Comparison of ENCODE assay signal across 8 mouse cellular contexts in genomic region chr4:59330961-59331604, GRCm38 (mm10).
DNase-seq lines count a peak whose midpoint lies in the region; ATAC-seq and TF ChIP-seq lines count a peak whose summit lies in the region.

No protein-coding gene starts in this region.

- no peak overlapping the region for H3K4me2 ChIP-seq in midbrain, embryonic 14.5 days (ENCODE audit: low read length)
- H3K4me2 ChIP-seq in intestine, postnatal 0 days (replicated peaks; ENCODE audit: low read depth) = no peak overlapping the region
- no peak overlapping the region for H3K4me2 ChIP-seq in stomach, postnatal 0 days (replicated peaks; ENCODE audit: low read depth)

- H3K9ac ChIP-seq in midbrain, embryonic 14.5 days (replicated peaks; ENCODE audit: low read length) = no peak overlapping the region
- H3K9ac ChIP-seq in intestine, postnatal 0 days (ENCODE audit: low read depth, low read length) = no peak overlapping the region
- no peak overlapping the region for H3K9ac ChIP-seq in stomach, postnatal 0 days (ENCODE audit: low read length)

- H3K36me3 ChIP-seq in midbrain, embryonic 10.5 days = no peaks in the 10 kb centered on the region
- H3K36me3 ChIP-seq in midbrain, embryonic 14.5 days (ENCODE audit: control insufficient read depth, insufficient read depth, low read length) = no peaks in the 10 kb centered on the region
- H3K36me3 ChIP-seq in intestine, postnatal 0 days (ENCODE audit: control insufficient read depth, insufficient read depth) = no peaks in the 10 kb centered on the region
- H3K36me3 ChIP-seq in stomach, postnatal 0 days (ENCODE audit: control insufficient read depth, insufficient read depth, low read length) = no peaks in the 10 kb centered on the region
- no peaks in the 10 kb centered on the region for H3K36me3 ChIP-seq in hindbrain, embryonic 10.5 days

- peak overlapping the region; percentile 86 for H3K27ac ChIP-seq in gastrocnemius, adult 2 months
- 0 out of 2 replicates have a peak overlapping the region, but pooled peaks have one; percentile 46 for H3K27ac ChIP-seq in midbrain, embryonic 10.5 days (replicated peaks)
- H3K27ac ChIP-seq in midbrain, embryonic 14.5 days (replicated peaks; ENCODE audit: low read depth, low read length) = no peak overlapping the region
- peak overlapping the region; percentile 81 for H3K27ac ChIP-seq in intestine, postnatal 0 days (ENCODE audit: low read depth, low read length)
- H3K27ac ChIP-seq in stomach, postnatal 0 days (replicated peaks) = peak overlapping the region; percentile 96
- H3K27ac ChIP-seq in hindbrain, embryonic 10.5 days = no peak overlapping the region

- H3K4me1 ChIP-seq in midbrain, embryonic 10.5 days = peaks cover 19% of the 10 kb centered on the region
- no peaks in the 10 kb centered on the region for H3K4me1 ChIP-seq in midbrain, embryonic 14.5 days (ENCODE audit: control insufficient read depth, insufficient read depth, low read length)
- 0 out of 2 replicates have a peak, but pooled peaks cover 2% of the 10 kb centered on the region for H3K4me1 ChIP-seq in intestine, postnatal 0 days (replicated peaks; ENCODE audit: control insufficient read depth, insufficient read depth, low read length)
- H3K4me1 ChIP-seq in stomach, postnatal 0 days (replicated peaks; ENCODE audit: control insufficient read depth, insufficient read depth) = 0 out of 2 replicates have a peak, but pooled peaks cover 5% of the 10 kb centered on the region
- no peaks in the 10 kb centered on the region; the same call in 1 of the 2 replicates for H3K4me1 ChIP-seq in hindbrain, embryonic 10.5 days (replicated peaks)

- DNase-seq in gastrocnemius, adult 2 months = no peak
- no peak for DNase-seq in gastrocnemius, postnatal 25 days
- DNase-seq in midbrain, embryonic 10.5 days (ENCODE audit: low spot score) = no peak
- DNase-seq in midbrain, embryonic 14.5 days = no peak
- no peak for DNase-seq in stomach, postnatal 0 days (ENCODE audit: low spot score)
- DNase-seq in ovary, adult 18-20 months (ENCODE audit: low spot score) = no peak
- DNase-seq in hindbrain, embryonic 10.5 days (ENCODE audit: low spot score) = no peak

- intact Hi-C loops in gastrocnemius, adult 2 months (cut with DNase I) = no loop called here

- no peak for TF ChIP-seq EP300 in stomach, postnatal 0 days (optimal IDR thresholded peaks at IDR 0.05)

- peak overlapping the region; percentile 32 for H3K4me3 ChIP-seq in gastrocnemius, adult 2 months
- no peak overlapping the region for H3K4me3 ChIP-seq in midbrain, embryonic 10.5 days
- no peak overlapping the region for H3K4me3 ChIP-seq in midbrain, embryonic 14.5 days (replicated peaks; ENCODE audit: low read depth, low read length)
- H3K4me3 ChIP-seq in intestine, postnatal 0 days (ENCODE audit: low read depth, low read length) = no peak overlapping the region
- no peak overlapping the region for H3K4me3 ChIP-seq in stomach, postnatal 0 days (ENCODE audit: low read depth, low read length)
- H3K4me3 ChIP-seq in hindbrain, embryonic 10.5 days = no peak overlapping the region

- H3K9me3 ChIP-seq in midbrain, embryonic 10.5 days (replicated peaks) = no peaks in the 10 kb centered on the region
- no peaks in the 10 kb centered on the region for H3K9me3 ChIP-seq in midbrain, embryonic 14.5 days (ENCODE audit: control insufficient read depth, low read length)
- no peaks in the 10 kb centered on the region for H3K9me3 ChIP-seq in intestine, postnatal 0 days (ENCODE audit: control insufficient read depth)
- no peaks in the 10 kb centered on the region for H3K9me3 ChIP-seq in stomach, postnatal 0 days (ENCODE audit: control insufficient read depth, low read length)
- no peaks in the 10 kb centered on the region for H3K9me3 ChIP-seq in hindbrain, embryonic 10.5 days

- H3K27me3 ChIP-seq in midbrain, embryonic 10.5 days (ENCODE audit: low read depth, poor library complexity, severe bottlenecking) = no peaks in the 10 kb centered on the region
- H3K27me3 ChIP-seq in midbrain, embryonic 14.5 days (ENCODE audit: control insufficient read depth, insufficient read depth, low read length) = no peaks in the 10 kb centered on the region
- H3K27me3 ChIP-seq in intestine, postnatal 0 days (replicated peaks; ENCODE audit: control insufficient read depth, insufficient read depth, low read length) = no peaks in the 10 kb centered on the region
- no peaks in the 10 kb centered on the region for H3K27me3 ChIP-seq in stomach, postnatal 0 days (ENCODE audit: control insufficient read depth, insufficient read depth, low read length)
- no peaks in the 10 kb centered on the region for H3K27me3 ChIP-seq in hindbrain, embryonic 10.5 days (ENCODE audit: insufficient read depth, poor library complexity, severe bottlenecking)

- 35% methylated on average over 10 of the region's 10 CpGs for WGBS in midbrain, embryonic 10.5 days
- WGBS in midbrain, embryonic 14.5 days = 28% methylated on average over 10 of the region's 10 CpGs
- WGBS in intestine, postnatal 0 days = 23% methylated on average over 10 of the region's 10 CpGs
- 29% methylated on average over 10 of the region's 10 CpGs for WGBS in stomach, postnatal 0 days
- 52% methylated on average over 10 of the region's 10 CpGs for WGBS in hindbrain, embryonic 10.5 days

- no peak for ATAC-seq in midbrain, embryonic 14.5 days (ENCODE audit: low FRiP score, low TSS enrichment)
- ATAC-seq in intestine, postnatal 0 days = peak; percentile 78
- peak; percentile 85 for ATAC-seq in stomach, postnatal 0 days (ENCODE audit: low FRiP score, low TSS enrichment)

- no peak for TF ChIP-seq CTCF in gastrocnemius, adult 2 months (IDR thresholded peaks at IDR 0.05)
- peak; percentile 26; the same call in 1 of the 2 replicates for TF ChIP-seq CTCF in intestine, postnatal 0 days (IDR thresholded peaks at IDR 0.05; ENCODE audit: low read depth)
- TF ChIP-seq CTCF in stomach, postnatal 0 days (IDR thresholded peaks at IDR 0.05; ENCODE audit: low read depth) = peak; percentile 21

Comparison
In these comparisons a context has a peak if more than half of its experiments do, and no peak if none do; other contexts are left out.
1. H3K27ac ChIP-seq: peak in gastrocnemius, adult 2 months (single experiment), midbrain, embryonic 10.5 days (single experiment), intestine, postnatal 0 days (single experiment) and stomach, postnatal 0 days (single experiment); none in midbrain, embryonic 14.5 days (single experiment) and hindbrain, embryonic 10.5 days (single experiment).